Mouse (Mus musculus) adrenal gland (tissue): Measurements from ENCODE around the gene Oxt.

ENCODE experiments used
- intact Hi-C: fragments of 180-260 bp; cut with DNase I; formaldehyde crosslinking; loops from one replicate; pipeline ENCODE4 v1.15.1; 2025
- microRNA-seq, 2 experiments: library from miRNA; unstranded; fragments of <30 nt; microRNA quantifications; one replicate each; pipeline ENCODE4; 2019

Oxt gene

DNA sequence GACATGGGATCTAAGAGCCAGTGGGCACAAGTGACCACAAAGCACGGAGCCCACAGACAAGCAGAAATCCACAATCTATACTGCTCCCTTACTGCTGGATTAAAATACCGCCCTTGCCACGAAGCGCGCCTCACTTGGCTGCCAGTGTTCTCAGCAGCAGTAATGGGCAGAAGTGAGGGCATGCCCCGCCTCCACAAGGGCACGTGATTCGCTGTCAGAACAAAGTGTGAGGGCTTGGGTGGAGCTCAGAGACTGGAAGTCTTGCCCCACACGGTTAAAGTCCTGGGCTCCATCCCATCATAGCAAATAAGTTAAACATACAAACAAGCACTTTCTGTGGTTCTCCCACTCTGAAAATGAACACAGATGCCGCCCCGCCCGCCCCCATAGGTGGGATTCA, 1.7 kb downstream of the Oxt start:
- intact Hi-C loops, result no loop called here

DNA sequence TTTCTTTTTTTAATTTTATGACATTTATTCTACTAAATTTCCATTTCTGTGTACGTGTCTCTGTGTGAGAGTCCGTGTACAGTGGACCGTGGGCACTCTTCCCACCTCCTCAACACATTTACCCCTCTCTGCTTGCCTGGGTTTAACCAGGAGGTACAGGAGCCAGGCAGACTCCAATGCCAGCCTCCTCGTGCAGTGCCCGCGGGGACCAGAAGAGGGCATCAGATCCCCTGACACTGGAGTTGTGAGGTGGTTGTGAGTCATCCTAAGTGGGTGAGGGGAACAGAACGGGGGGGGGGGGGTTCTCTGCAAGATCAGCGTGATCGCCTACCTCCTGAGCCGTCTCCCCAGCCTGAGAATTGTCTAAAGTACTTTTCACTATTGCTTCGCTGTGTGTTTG, 2.2 kb downstream of the Oxt start:
- intact Hi-C loops, result no loop called here

DNA sequence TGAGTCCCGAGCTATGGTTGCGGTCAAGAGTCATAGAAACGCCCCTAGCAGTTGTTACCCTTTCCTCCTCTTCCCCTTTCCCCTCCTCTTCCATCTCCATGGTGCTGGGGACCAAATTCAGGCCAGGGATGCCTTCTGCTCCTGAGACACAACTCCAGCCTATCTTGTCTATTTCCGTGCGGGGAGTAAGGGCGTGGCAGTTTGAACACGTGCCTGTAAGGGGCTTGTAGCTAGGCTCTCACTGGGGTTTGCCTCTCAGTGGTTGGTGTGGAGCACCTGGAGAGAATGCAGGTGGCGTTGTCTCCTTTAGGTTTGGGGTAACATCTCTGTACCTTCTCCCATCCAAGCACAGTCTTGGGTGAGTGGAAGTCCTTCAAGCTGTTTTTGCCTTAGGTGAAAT, 3.8 kb downstream of the Oxt start:
- intact Hi-C loops, result no loop called here

DNA sequence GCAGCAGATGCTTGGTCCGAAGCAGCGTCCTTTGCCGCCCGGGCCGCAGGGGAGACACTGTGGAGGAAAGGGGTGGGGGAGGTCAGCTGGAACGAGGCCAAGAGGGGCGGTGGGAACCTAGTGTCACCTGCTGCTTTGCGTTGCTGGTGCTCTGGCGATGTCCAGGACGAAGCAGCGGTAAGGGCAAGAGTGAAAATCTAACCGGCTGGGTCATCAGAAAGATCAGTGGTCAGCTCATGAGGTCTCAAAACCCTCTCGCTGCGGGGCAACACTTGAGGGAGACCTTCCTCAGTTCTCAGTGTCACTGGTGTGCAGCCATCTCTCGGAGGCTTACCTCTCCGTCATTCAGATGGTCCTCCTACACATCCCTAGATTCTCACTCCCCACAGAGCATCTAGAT, 5.2 kb downstream of the Oxt start:
- intact Hi-C loops, result no loop called here

DNA sequence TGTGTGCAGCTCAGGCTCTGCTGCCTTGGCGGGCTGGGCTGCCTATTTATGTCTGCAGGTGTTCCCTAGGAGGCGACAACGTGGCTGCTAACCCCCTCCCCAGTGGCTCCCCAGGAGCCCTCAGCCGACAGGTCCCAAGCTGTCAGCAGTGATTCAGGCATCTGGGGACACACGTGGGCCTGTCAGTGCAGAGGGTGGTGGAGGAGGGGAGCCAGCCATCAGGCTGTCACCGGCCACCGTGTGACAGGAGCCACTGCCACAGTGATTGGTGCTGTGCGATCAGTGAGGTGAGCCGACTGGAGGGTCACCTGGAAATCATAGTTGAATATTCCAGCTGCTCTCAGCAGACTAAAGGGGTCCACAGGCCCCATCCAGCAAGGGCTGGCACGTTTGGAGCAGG, 6.6 kb downstream of the Oxt start, which contains the start of gene Avp:
Avp (minus strand) TSS at position 3 of the 400 bp plus-strand sequence.
- intact Hi-C loops, result no loop called here

DNA sequence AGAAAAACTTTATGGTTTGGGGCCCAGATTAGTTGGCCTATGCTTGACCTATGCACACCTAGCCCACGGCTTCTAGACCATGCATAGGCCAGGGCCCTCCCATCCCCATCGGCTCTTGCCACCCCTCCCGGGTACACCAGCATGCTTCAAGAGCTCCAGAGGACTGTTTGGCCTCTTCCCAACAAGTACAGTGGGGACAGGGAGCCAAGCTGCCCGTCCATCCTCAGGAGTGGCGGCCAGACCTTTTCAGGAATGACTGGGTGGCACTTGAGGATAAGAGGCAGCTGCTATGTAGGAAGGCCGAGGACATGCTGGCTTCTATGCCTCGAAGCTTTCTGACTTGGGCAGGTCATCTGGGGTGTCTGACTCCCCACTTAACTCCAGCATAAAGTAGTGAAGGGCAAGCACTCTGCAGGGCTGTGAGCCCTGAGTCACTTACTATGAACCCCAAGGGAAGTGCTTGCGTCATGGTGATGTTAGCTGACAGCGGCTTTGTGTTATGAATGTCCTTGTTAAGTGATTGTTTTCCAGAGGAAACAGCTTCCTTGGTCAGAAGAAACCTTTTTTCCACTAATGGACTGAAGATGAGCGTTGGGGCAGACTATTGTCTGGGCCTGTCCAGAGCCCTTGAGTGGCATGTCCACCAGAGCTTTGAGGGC, 8.1 kb downstream of the Oxt start:
- intact Hi-C loops, result no loop called here

DNA sequence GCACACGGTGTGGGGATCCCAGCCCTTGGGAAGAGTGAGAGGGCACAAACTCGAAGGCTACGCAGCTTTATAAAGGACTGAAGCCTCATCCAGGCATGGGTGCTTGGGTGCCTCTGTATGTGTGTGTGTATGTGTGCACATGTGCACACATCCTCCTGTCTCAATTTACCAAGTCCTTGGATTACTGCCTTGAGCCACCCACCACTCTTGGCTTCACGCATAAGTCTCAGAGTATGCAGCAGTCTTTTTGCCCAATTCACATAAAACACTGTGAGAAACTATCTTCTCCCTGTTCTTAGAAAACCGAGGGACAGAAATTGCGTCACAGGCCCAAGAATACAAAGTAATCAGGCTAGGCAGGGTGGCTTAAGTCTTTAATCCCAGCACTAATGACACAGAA, 10.0 kb downstream of the Oxt start:
- intact Hi-C loops, result no loop called here

DNA sequence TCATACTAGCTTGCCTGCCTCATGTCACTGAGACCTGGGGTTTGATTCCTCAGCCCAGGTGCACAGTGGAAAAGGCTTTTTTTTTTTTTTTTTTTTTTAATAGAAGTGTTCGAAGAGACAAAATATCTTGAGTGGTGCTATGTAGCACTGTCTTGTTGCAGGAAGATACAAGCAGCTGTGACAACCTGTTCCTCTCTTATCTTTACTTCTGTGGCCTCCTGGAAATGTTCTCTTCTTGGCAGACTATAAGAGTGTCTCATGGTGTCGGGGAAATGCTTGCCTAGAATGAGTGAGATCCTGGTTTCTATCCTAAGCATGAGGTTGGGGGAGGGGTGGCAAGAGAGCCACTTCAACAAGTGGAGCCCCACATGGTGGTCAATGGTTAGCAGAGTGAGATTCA, 12.4 kb downstream of the Oxt start:
- intact Hi-C loops, result no loop called here

DNA sequence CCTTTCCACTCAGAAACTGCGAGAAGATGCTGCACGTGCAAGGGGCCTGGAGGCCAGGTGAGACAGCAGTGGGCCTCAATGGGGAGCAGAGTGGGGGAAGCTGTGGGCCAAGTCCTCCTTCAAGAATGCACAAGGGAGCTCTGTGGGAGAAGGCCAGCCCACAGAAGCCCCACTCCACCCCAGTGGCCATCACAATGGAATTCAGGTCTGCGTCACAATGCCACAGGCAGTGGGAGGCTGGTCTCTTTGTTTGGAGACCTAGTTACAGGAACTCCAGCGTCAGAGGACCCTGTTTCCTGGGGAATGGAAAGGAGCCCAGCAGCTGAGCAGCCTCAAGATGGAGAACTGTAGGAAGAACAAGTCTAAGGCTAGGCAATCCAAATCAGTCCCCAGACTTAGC, 13.2 kb downstream of the Oxt start:
- intact Hi-C loops, result no loop called here

DNA sequence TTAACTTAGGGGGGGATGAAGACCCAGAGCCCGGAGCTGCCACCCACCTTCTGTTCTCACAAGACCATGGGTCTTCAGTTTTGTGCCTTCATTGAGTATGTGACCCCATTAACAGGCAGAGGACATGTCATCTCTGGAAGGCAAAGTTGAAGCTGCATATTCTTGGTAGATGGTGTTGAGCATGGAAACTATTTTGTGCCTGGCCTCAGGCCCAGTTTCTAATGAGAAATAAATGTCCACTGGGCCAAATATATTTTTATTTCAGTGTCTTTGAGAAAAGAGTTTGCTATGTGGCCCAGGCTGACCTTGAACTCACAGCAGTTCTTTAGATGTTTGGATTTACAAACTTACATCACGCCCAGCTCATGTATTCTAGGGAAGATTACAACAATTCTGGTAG, 13.8 kb downstream of the Oxt start:
- intact Hi-C loops, result no loop called here

DNA sequence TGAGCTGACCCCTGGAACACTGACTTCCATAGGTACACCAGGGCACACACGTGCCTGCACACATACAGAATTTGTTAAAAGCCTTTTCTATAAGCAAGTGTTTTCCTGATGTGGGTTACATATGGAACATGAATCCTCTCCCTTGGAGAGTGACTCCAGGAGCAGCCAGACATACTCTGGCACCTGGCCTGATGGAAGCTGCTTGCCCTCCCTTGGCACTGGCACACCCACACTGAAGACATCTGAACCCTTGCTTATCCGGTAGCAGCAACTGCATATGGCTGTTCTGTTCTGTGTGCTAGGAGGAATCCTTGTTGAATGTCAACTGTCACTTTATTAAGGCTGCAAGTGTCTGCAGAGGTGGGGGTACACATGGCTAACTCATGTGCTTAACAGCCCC, 15.0 kb downstream of the Oxt start:
- intact Hi-C loops, result no loop called here

DNA sequence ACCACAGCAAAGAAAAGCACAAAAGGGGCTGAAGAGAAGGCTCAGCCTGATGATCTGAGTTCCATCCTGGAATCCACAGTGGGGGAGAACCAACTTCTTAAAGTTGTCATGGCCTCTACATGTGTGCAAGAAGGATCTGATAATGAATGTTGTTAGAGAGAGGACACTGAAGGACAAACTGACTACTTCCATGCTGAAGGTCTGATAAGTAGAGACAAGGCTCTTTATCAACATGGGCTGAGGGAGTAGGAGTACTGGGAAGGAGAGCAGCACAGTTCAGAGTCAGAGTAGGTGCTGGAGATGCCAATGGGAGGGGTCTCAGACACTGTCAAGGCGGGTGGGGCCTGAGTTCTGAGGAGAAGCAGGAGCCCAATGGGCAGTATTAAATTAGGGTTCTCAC, 19.6 kb downstream of the Oxt start:
- intact Hi-C loops, result no loop called here

DNA sequence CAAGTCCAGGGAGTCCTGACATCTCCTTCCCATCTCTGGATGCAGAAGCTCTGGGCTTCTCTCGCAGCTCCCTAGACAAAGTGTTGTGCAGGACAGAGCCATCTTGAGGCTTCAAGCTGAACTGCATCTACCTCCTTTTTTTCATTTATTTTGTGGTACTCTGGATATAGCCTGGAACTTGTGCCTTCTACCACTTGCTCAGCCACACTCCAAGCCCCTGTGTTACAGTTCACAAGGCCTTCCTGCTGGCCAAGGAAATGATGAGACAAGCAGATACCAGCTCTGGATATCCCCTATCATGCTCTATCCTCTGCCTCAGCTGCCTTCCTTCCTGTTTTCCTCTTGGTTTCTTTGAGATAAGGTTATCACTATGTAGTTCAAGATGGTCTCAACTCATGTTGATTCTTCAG, 21.6 kb downstream of the Oxt start:
- intact Hi-C loops, result no loop called here

DNA sequence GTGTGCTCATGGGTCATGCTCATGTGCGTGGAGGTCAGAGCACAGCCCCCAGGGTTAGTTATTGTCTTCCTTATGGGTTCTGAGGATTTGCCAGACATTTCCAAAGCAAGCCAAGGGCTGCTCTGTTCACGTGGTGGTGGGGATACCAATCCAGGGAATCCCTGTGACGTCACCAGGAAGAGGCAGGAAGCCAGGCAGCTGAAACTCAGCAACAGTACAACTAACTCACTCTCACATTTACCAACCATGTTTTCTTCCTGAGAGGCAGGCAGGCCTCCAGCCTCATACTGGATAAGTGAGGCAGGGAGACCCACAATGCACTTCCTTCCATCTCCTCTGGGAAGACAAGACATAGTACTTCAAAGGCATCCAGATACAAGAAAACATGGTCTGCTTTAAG, 22.4 kb downstream of the Oxt start:
- intact Hi-C loops, result no loop called here

DNA sequence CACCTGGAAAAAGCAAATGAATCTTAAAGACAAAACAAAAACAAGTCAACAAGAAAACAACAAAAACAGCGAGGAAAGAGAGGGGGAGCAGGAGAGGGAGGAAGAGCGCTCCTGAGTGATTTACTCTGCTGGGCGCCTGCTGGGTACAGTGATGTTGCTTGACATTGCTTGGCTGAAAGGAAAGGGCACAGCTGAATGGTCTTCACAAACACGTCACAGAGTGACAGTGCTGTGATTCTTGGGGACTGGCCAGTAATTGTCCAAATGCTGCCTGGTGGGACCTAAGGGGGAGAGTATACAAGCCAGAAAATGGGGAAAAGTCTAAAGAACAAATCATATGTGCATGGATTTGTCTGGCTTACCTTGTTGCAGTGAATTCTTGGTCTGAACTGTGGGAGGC, 26.2 kb downstream of the Oxt start:
- intact Hi-C loops, result no loop called here

DNA sequence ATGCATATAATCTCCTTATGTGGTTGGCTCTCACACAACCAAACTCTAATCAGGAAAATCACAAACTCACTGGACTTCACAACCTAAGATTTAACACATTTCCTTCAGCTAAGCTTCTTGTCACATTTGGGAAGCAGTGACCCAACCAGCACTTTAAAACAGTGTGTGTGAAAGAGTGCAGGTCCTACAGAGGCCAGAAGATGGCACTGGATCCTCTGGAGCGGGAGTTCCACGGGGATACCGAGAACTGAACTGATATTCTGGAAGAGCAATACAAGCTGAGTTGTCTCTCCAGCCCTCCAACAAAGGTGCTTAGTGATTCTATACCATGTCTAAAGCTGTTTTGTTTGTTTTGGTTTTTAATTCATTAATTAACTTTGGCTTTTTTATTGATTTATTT, 37.1 kb downstream of the Oxt start:
- intact Hi-C loops, result loop anchor here (10.0 kb wide), 2 partner anchors 52 to 162 kb away; partner anchors contain the start of genes Ddrgk1 and Itpa

DNA sequence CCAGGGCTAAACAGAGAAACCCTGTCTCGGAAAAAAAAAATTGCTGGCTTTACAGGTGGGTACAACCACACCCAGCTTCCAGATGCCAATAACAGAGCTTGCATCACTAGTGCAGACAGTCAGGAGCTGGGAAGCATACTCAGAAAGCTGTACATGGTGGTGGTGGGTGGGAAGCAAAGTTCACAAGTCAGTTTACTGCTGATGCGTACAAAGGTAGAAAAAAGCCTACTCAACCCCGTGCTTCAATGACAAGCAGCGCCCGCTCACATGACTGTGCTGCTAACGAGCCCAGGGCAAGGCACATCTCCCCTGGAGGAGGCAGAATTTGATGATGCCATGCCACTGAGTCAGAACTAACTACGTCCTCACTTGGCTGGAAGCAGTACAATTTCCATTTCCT, 43.0 kb downstream of the Oxt start:
- intact Hi-C loops, result loop anchor here (10.0 kb wide), 2 partner anchors 46 to 156 kb away; partner anchors contain the start of genes Ddrgk1 and Itpa

Small RNA genes within 50 kb of the gene (microRNA-seq; reads per million reads assigned to microRNA genes)
- 0 reads per million in 2 experiments for gene Gm23876
